Mouse (Mus musculus) bone marrow macrophage, adult 2 months (primary cell): Measurements from ENCODE around the gene Slc9a1. TPM values are rescaled to one million over a fixed set of nuclear protein-coding genes. Genes with fewer than 3 reads are reported as not detected.

ENCODE experiments used
- H3K27ac ChIP-seq: 2 replicates; pipeline ENCODE4 v1.5.1; 2012; ENCODE audit warnings: low read depth, low read length; ENCODE audit not compliant: insufficient read depth
- H3K4me1 ChIP-seq: 2 replicates; pipeline ENCODE4 v1.6.1; 2012; ENCODE audit warnings: low read length; ENCODE audit not compliant: control insufficient read depth, insufficient read depth
- H3K4me3 ChIP-seq: 2 replicates; pipeline ENCODE4 v1.5.1; 2012; ENCODE audit warnings: mild to moderate bottlenecking, low read length, moderate library complexity; ENCODE audit not compliant: insufficient read depth
- CTCF ChIP-seq: IDR thresholded peaks from 2 replicates; pipeline ENCODE4 v1.5.1; 2012; ENCODE audit warnings: low read depth, mild to moderate bottlenecking, low read length, moderate library complexity
- POLR2A ChIP-seq: IDR thresholded peaks from 2 replicates; pipeline ENCODE4 v1.6.1; 2012; ENCODE audit warnings: mild to moderate bottlenecking, low read depth, low read length, borderline replicate concordance
- polyA plus RNA-seq: library from polyadenylated mRNA; stranded (reverse); fragments of >200 nt; gene quantifications from 2 replicates; pipeline ENCODE4 v1.2.4, GENCODE M21; 2012; ENCODE audit not compliant: missing spikeins, insufficient read depth, insufficient read length

Gene Slc9a1
- polyA plus RNA-seq, 1 experiment: 31.6 TPM

- H3K4me3 ChIP-seq: no peak overlapping the region
- H3K4me1 ChIP-seq: peaks cover 3% of the 10 kb centered on the region; the same call in 1 of the 2 replicates
- no peak overlapping the region for H3K27ac ChIP-seq
- TF ChIP-seq CTCF: no peak
- no peak for TF ChIP-seq POLR2A
Measured at GRCm38 (mm10) chr4:133345702-133346101, 23.8 kb upstream of the Slc9a1 start.

- Histone ChIP-seq H3K27ac (no peak overlapping the region), H3K4me1 (peaks cover 3% of the 10 kb centered on the region; the same call in 1 of the 2 replicates), H3K4me3 (no peak overlapping the region)
- TF ChIP-seq CTCF: no peak
Measured at GRCm38 (mm10) chr4:133346577-133346976, 22.9 kb upstream of the Slc9a1 start.

- TF ChIP-seq CTCF (0 out of 2 replicates have a peak, but pooled peaks have one; percentile 10), POLR2A (no peak)
- H3K4me3 ChIP-seq: no peak overlapping the region
- H3K27ac ChIP-seq: no peak overlapping the region
- peaks cover 3% of the 10 kb centered on the region; the same call in 1 of the 2 replicates for H3K4me1 ChIP-seq
Measured at GRCm38 (mm10) chr4:133347624-133348023, 21.9 kb upstream of the Slc9a1 start.

- TF ChIP-seq POLR2A (no peak), CTCF (no peak)
- Histone ChIP-seq H3K27ac (no peak overlapping the region), H3K4me1 (peaks cover 6% of the 10 kb centered on the region)
Measured at GRCm38 (mm10) chr4:133348051-133348775, 21.3 kb upstream of the Slc9a1 start.

GRCm38 (mm10) chr4:133352797-133353196 is 16.7 kb upstream of the Slc9a1 start:
- Histone ChIP-seq H3K27ac (peak overlapping the region; percentile 48), H3K4me1 (peaks cover 12% of the 10 kb centered on the region), H3K4me3 (no peak overlapping the region)
- TF ChIP-seq CTCF: no peak
- TF ChIP-seq POLR2A: no peak

More at GRCm38 (mm10) chr4:133348051-133348775, 21.3 kb upstream of the Slc9a1 start:
- no peak overlapping the region for H3K4me3 ChIP-seq

- TF ChIP-seq POLR2A: no peak
- TF ChIP-seq CTCF: no peak
- peak within 1 kb of the TSS; percentile 54 for H3K27ac ChIP-seq
- no peak within 1 kb of the TSS for H3K4me3 ChIP-seq
Measured at GRCm38 (mm10) chr4:133353367-133354365, 15.8 kb upstream of the Slc9a1 start, which contains the start of gene Wdtc1. Gene Wdtc1, minus strand, starts transcription at chr4:133353481.

GRCm38 (mm10) chr4:133354641-133355040 is 14.9 kb upstream of the Slc9a1 start:
- TF ChIP-seq CTCF (no peak), POLR2A (no peak)
- Histone ChIP-seq H3K4me3 (no peak overlapping the region), H3K4me1 (peaks cover 12% of the 10 kb centered on the region), H3K27ac (no peak overlapping the region)

More at GRCm38 (mm10) chr4:133353367-133354365, 15.8 kb upstream of the Slc9a1 start, which contains the start of gene Wdtc1:
- H3K4me1 ChIP-seq: peaks cover 12% of the 10 kb centered on the region

GRCm38 (mm10) chr4:133370298-133371274 is 1.1 kb downstream of the Slc9a1 start:
- peaks cover 27% of the 10 kb centered on the region for H3K4me1 ChIP-seq
- H3K27ac ChIP-seq: peak overlapping the region; percentile 20; the same call in 1 of the 2 replicates
- TF ChIP-seq POLR2A: no peak
- TF ChIP-seq CTCF: no peak
- H3K4me3 ChIP-seq: peak overlapping the region; percentile 72

GRCm38 (mm10) chr4:133371621-133372277 is 2.2 kb downstream of the Slc9a1 start:
- TF ChIP-seq POLR2A (no peak), CTCF (no peak)

More at GRCm38 (mm10) chr4:133371621-133372277, 2.2 kb downstream of the Slc9a1 start:
- H3K4me3 ChIP-seq: peak overlapping the region; percentile 72
- peaks cover 27% of the 10 kb centered on the region for H3K4me1 ChIP-seq
- H3K27ac ChIP-seq: no peak overlapping the region
